Mouse (Mus musculus): Measurements from ENCODE around the gene Btnl10.

DNA sequence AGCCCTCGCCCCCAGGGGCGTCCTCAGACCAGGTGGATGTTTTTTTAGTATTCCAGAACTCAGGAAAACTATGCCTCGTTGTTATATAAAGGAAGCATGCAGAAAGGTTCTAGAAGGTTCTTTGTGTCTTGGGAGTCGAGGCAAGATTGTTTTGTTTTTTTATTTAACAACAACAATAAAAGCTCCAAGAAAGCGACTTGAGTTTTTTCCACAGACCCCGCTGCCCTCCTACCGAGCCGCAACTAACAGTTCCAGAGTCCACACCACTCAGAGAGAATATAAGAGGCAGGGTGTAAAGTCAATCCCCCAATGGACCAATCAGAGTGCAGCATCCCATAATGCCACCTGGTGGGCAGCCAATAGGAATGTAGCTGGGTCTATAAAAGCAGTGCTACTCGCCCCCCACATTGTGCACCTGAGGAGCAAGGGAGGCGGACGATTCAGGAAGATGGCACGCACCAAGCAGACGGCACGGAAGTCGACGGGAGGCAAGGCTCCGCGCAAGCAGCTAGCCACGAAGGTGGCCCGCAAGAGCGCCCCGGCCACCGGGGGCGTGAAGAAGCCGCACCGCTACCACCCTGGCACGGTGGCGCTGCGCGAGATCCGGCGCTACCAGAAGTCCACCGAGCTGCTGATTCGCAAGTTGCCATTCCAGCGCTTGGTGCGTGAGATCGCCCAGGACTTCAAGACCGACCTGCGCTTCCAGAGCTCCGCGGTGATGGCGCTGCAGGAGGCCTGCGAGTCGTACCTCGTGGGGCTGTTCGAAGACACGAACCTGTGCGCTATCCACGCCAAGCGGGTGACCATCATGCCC, 43.9 kb downstream of the Btnl10 start:
- TF ChIP-seq CTCF (IDR thresholded peaks at IDR 0.05; ENCODE audit: insufficient read depth, low read depth, low read length) (no peak), POLR2A (IDR thresholded peaks at IDR 0.05; ENCODE audit: insufficient read depth, low read depth, low read length) (no peak)
